Mouse (Mus musculus): ENCODE data around the gene Ndufab1.

Ndufab1 gene

DNA sequence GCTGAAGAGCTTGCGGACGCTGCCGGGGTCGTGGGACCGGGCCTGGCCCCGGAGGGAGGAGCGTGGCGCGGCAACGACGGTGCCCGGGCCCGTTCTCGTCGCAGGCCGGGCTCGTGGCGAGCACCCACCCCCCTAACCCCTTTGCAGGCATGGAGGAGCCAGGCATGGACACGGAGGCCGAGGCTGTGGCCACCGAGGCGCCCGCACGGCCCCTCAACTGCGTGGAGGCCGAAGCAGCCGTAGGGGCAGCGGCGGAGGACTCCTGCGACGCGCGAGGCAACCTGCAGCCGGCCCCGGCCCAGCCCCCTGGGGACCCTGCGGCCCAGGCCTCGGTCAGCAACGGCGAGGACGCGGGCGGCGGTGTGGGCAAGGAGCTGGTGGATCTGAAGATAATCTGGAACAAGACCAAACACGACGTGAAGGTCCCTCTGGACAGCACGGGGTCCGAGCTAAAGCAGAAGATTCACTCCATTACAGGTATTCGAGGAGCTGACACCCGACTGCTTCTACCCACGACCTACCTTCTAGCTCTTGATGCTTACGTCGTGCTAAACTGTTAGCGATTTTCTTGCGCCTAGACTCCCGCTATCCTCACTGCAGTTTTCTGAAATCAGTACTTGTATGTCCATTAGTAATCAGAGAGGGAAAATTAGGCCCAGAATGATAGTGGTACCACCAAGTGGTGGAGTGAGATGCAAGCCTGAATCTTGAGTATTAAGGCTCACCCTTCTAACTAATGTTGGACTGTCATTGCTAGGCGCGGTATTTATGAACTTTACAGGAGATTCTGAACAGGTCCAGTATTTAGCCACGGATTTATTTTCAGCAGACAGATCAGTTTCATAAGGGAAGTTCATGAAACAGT lies 33.9 kb downstream of the Ndufab1 start:
- DNase-seq (ENCODE audit: low spot score) = peak; percentile 19

DNA sequence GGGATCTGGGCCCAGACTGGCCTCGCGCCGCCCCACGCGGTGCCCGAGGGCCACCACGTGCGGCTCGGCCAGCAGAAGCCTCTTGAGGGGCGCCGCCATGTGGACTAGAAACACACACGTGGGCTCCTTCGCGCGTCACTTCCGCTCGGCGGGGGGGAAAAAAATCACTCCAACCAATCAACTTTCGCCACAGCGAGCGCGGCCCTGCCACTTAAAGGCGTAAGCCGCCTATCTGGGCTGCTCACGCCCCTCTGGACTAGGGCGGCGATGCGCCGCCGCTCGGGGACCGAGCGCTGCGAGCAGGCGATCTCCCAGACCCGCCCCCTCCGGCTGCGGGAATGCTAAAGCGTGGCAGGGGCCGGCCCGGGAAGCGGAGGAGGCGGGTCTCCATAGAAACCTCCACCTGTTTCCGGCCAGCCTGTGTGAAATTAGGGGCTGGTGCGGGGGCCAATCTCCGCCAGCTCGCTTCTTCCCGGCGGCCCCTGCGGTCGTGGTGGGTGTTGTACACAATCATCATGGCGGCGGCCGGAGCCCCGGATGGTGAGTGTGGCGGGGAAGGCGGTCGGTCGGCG lies 34.7 kb downstream of the Ndufab1 start, which contains the start of the genes Ubfd1 and Ears2:
Ubfd1 (plus strand) TSS at position 231 of the 572 bp plus-strand sequence.
Ears2 (minus strand) TSS at position 319 of the 572 bp plus-strand sequence.
- DNase-seq (ENCODE audit: low spot score) = peak; percentile 95

DNA sequence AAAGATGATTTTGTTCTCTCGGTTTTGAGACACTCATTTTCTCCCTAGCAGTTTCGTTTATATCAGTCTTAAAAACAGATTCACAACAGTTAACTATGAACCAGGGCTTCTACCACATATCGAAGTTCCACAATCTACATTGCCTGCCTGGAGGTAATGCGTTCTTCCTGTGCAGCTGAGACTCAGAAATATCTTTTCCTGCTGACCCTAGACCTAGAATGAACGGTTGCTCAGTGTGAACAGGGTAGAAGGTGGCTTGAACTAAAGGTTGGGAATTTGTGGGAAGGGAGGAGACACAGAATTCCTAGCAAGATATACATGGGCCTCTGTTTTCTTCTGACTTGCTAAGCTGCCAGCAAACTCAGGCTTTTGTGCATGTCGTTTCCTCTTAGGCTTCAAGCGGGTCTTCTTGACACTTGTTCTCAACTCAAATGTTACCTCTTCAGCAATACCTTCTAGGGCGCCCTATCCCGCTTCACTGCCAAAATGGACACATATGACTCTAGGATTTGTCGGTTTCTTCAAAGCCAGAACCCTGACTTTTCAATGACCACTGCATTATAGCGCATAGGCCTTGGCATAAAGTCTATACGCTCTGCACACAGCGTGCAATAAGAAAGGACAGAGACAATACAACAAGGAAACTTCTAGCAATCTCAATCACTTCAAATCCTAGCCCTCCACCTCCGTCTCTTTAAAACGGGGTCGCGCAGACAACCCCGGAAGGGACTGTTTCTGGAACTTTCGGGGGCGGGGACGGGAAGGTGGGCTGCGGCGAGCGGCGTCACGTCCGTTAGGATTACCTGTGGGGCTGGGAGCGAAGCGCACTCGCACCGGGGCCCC lies 35.4 kb downstream of the Ndufab1 start:
- no peak for DNase-seq (ENCODE audit: low spot score)

DNA sequence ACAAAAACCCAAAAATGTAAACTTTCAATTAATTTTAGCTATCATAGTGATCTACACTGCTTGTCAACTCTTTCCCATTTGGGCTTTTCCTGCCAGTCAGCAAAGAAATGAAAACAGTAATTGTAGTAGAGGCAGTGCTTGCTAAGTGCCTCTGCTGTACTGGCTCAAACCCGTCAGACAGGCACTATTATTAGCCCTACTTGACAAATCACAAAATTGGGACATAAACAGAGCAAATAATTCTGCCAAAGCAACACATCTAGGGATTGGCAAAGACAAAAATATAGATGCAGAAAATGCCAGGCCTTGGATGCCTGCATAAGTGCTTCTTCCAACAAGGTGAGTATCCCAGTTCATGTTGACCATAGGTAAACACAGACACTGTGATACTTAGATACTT lies 36.0 kb downstream of the Ndufab1 start:
- no peak for DNase-seq (ENCODE audit: low spot score)

DNA sequence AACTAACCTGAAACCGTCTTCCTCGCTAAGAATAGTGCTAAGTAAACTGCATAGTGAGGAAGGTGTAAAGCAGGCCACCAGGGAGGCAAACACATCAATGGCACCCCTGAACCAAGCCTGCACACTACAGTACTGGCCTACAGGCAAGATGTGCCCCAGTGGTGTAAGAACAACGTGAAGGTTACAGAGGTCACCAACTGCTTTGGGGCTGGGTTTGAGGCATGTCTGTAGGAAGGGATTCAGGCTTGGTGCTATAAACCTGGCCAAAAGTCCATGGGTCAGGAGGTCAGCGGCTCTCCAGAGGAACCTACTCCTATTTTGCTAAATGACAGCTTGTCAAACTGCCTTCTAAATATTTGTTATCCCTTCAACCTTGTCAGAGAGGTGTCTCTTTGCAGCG lies 45.1 kb downstream of the Ndufab1 start:
- no peak for DNase-seq (ENCODE audit: low spot score)

DNA sequence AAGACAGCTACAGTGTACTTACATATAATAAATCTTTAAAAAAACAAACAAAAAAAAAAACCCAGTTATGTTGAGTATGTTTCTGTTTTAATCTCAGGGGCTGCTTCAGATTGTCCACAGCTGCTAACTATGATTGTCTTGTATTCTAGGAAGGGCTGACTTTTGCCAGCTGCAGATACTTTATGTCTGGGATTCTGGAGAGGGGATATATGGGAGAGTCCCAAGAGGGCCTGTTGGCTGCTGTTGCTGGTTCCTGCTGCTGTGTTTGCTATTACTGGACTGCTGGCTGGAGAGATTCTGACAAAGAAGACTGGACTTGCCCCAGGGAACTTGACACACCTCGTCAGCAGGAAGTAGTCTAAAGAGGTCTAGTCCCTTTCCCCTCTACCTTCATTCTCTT lies 50.9 kb downstream of the Ndufab1 start:
- DNase-seq (ENCODE audit: low spot score) = no peak

DNA sequence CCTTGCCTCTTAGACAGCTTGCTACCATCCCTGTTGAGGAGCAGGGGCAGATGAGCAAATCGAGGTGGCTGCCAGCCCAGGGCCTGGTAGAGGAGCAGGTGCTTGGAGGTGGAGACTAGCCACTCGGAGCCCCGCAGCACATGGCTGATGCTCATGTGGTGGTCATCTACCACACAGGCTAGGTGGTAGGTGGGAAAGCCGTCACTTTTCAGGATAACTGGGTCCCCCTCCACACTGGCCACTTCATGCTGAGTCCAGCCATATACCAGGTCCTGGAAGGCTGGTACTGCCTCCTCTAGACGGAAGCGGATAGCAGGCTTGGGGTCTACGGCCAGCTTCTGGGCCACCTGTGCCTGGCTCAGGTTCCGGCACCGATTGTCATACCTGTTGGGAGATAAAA lies 53.5 kb downstream of the Ndufab1 start:
- no peak for DNase-seq (ENCODE audit: low spot score)

DNA sequence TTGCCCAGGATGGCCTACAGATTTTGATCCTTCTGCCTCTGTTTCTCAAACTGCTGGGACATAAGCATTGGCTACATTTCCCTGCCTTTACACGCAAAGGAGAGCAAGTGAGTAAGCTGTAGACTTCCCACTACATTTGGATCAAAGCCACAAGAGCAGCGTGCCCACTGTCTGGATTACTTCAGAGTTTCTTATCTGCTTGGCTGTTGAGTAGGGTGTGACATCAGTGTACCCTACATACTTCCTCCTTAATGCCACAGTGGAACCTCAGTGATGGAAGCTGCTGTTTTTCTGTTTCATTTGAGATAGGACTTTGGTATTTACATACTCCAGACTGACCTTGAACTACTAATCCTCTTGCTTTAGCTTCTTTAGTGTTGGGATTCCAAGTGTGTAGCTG lies 54.9 kb downstream of the Ndufab1 start:
- DNase-seq (ENCODE audit: low spot score) = no peak

DNA sequence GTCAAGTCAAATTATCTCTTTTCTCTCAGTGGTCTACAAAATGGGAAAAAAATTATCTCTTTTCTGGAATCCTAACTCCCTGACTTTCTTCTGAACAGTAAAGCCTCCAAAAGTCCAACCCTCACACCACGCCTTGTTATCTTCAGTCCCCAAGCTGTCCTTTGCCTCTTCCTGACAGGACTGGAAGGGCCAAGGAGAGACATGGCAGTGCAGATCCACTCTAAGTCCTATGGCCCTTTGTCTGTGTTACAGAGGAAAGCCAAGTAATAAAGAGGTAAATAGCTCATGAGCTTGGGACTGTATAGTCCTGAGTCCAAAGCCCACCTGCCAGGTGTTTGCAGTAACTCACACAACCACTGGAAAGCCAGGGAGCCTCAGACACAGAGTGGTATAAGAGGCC lies 56.0 kb downstream of the Ndufab1 start:
- DNase-seq (ENCODE audit: low spot score) = no peak

DNA sequence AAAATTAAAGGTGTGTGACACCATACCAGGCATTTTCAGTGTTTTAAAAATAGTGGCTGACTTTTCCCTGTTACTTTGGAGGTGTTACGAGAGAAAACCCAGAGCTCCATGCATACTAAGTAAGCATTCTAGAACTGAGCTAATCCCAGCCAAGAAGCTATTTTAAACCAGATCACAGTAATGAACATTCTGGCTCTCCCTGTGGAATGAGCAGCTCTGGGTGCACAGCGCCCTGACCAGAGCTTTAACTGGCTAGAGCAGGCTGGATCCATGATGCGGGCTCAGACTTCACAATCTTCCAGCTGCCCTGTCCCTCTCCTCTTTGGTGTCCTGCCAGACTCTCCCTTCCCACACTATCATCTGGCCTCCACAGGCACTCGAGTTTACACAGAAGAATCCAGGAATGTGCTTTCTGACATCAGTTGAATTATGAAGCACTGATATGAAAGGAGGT lies 56.5 kb downstream of the Ndufab1 start:
- peak; percentile 41 for DNase-seq (ENCODE audit: low spot score)

DNA sequence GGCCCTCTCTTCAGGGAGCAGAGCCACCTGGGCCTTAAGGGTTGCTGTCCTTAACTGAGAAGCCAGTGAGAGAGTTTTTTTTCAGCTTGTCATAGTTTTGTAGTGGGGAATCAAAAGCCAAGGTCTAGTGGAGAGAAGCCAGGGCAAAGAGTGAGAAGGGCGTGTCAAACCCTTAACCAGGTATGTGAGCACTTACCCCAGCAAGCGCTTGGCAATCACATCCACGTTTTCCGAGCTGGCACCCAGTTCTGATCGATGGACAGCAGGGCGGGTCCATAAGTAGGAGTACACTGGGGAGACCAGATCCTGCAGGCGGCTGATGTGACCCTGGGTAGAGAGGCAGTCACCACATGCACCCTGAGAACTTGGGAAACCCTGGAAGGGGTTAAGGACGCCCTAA lies 57.6 kb downstream of the Ndufab1 start:
- DNase-seq (ENCODE audit: low spot score) = no peak

Measured in urinary bladder, postnatal 14 days (tissue).